Mouse (Mus musculus) embryonic fibroblast, embryonic 13.5 days (primary cell): ENCODE results near the gene Gramd1b. TPM values are rescaled to one million over a fixed set of nuclear protein-coding genes. Genes with fewer than 3 reads are reported as not detected.

Source experiments
- H3K27ac ChIP-seq: 2 replicates; pipeline ENCODE4 v1.5.1; 2012; ENCODE audit warnings: low read length, control low read depth, inconsistent platforms; ENCODE audit not compliant: insufficient read depth
- H3K4me1 ChIP-seq: 2 replicates; pipeline ENCODE4 v1.6.1; 2011; ENCODE audit warnings: low read length; ENCODE audit not compliant: control insufficient read depth, insufficient read depth
- H3K4me3 ChIP-seq: 2 replicates; pipeline ENCODE4 v1.5.1; 2011; ENCODE audit warnings: mild to moderate bottlenecking, control low read depth, low read length; ENCODE audit not compliant: insufficient read depth
- CTCF ChIP-seq: IDR thresholded peaks from 2 replicates; pipeline ENCODE4 v1.5.1; 2011; ENCODE audit warnings: mild to moderate bottlenecking, control low read depth, low read length, moderate library complexity, borderline replicate concordance; ENCODE audit not compliant: insufficient read depth
- POLR2A ChIP-seq: IDR thresholded peaks from 2 replicates; pipeline ENCODE4 v1.6.1; 2011; ENCODE audit warnings: low read depth, mild to moderate bottlenecking, control low read depth, low read length, moderate library complexity
- polyA plus RNA-seq: library from polyadenylated mRNA; stranded (reverse); fragments of >200 nt; gene quantifications from 2 replicates; pipeline ENCODE4 v1.2.4, GENCODE M21; 2011; ENCODE audit warnings: low read depth; ENCODE audit not compliant: missing spikeins, insufficient read length

The Gramd1b gene
- polyA plus RNA-seq, 1 experiment = 14.3 TPM

DNA sequence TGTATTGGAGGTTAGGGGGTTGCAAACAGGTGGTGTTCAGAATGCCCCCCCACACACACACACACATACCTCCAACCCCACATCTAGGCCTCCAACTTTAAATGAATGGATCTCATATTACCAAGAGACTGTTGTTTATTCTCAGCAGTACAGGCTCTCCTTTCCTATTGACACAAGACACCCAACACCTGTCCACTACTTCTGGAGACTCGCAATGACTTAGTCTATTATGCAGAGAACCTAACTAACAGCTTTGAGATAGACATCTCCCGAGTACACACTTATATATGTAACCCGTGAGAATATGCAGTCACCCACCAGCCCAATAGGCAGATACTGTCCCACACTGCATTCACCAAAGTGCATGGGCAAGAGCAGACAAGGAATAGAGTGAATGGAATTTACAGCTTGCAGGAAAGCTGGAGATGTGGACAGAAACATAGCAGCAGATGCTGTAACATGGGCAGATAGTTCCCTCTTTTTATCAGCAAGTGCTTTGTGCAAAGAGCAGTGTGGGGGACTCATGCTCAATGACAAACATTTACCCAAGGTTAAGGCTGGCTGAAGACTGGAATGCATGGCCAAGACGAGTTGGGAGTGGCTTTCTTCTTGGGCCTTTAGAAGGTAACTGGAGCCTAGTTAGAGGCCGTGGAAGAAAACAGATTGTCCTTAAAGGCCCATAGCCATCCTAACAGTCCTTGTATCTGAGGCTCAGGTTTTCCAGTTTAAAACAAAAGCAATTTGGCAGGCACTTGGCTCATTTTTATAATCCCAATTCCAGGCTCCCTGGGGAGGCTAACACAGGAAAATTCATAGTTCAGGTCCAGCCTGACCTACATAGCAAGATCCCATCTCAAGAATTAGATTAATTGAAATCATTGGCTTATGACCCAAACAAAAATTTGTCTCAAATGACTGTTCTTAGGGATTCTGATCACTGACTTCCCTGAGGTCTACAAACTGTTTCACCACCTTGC lies 71.6 kb downstream of the Gramd1b start:
- no peak for TF ChIP-seq POLR2A
- no peak for TF ChIP-seq CTCF
- Histone ChIP-seq H3K4me3 (no peak overlapping the region), H3K4me1 (no peaks in the 10 kb centered on the region), H3K27ac (no peak overlapping the region)

DNA sequence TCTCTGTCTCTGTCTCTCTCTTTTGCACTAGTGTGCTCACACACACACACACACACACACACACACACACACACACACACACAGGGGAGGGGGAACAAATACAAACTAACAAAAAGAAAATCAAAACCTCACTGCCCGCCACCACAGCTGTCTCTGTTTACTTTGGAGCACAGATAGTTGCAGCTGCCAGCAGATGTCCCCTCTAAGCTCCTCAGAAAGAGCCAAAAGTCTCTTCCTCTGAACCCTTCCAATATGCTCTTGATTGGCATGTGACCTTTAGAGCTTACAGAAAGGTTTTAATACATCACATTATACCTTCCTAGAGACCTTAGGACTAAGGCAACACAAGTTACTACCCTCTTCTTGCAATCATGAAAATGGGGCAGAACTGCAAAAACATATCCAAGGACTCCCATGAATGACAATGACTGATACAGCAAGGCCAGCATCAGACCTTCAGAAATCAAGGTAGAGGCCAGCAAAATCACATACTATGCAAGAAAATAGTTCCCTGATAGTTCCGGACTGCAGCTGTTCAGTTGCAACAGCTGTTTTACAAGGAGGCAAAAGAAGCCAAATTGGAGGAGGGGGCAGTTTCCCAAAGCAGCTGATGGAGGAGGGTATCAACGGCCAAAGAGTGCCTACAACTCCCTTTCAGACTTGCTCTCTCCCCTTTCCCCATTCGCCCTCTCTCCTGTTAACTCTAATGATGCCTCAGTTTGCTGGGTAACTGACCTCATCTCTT lies 72.5 kb downstream of the Gramd1b start:
- TF ChIP-seq CTCF (no peak), POLR2A (no peak)
- Histone ChIP-seq H3K27ac (no peak overlapping the region), H3K4me3 (no peak overlapping the region), H3K4me1 (no peaks in the 10 kb centered on the region)

DNA sequence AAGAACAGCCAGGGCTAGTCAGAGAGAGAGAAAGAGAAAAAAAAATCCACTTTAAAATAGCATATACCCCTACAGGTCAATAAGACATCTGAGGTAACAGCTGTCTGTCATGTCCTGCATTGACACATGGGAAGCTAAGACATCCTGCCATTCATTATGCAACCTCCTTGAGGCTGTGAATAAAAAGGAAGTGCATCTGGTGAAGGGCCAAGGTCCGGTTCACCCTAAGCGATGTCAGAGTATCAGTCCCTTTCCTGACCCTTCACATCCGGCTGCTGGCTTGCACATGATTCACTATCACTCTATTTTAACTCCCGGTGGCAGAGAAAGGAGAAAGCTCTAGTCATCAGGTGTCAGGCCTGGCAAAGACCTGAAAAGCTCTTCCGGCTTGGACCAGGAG lies 73.7 kb downstream of the Gramd1b start:
- Histone ChIP-seq H3K4me3 (no peak overlapping the region), H3K27ac (no peak overlapping the region), H3K4me1 (no peaks in the 10 kb centered on the region)

GRCm38 (mm10) chr9:40456191-40456590 lies 75.0 kb downstream of the Gramd1b start:
- Histone ChIP-seq H3K4me1 (no peaks in the 10 kb centered on the region), H3K27ac (no peak overlapping the region), H3K4me3 (peak overlapping the region; percentile 53)
- TF ChIP-seq POLR2A (no peak), CTCF (no peak)

More for the DNA sequence above, 73.7 kb downstream of the Gramd1b start:
- TF ChIP-seq CTCF (no peak), POLR2A (no peak)

GRCm38 (mm10) chr9:40455336-40456185 lies 75.6 kb downstream of the Gramd1b start:
- Histone ChIP-seq H3K4me3 (peak overlapping the region; percentile 53), H3K27ac (no peak overlapping the region), H3K4me1 (no peaks in the 10 kb centered on the region)
- TF ChIP-seq CTCF (no peak), POLR2A (no peak)

- TF ChIP-seq POLR2A (no peak), CTCF (no peak)
- no peaks in the 10 kb centered on the region for H3K4me1 ChIP-seq
- H3K4me3 ChIP-seq = peak overlapping the region; percentile 53
- no peak overlapping the region for H3K27ac ChIP-seq
Observed at GRCm38 (mm10) chr9:40455020-40455335, 76.2 kb downstream of the Gramd1b start.

- no peak overlapping the region for H3K4me3 ChIP-seq
- no peak overlapping the region for H3K27ac ChIP-seq
- no peaks in the 10 kb centered on the region; the same call in 1 of the 2 replicates for H3K4me1 ChIP-seq
- TF ChIP-seq POLR2A (no peak), CTCF (no peak)
Observed at GRCm38 (mm10) chr9:40453889-40454288, 77.3 kb downstream of the Gramd1b start.

- TF ChIP-seq CTCF = 0 out of 2 replicates have a peak, but pooled peaks have one; percentile 13
- TF ChIP-seq POLR2A = no peak
- Histone ChIP-seq H3K27ac (no peak overlapping the region), H3K4me1 (no peaks in the 10 kb centered on the region; the same call in 1 of the 2 replicates), H3K4me3 (no peak overlapping the region)
Observed at GRCm38 (mm10) chr9:40452208-40452607, 79.0 kb downstream of the Gramd1b start.

GRCm38 (mm10) chr9:40450776-40451175 lies 80.4 kb downstream of the Gramd1b start:
- TF ChIP-seq CTCF = no peak
- Histone ChIP-seq H3K4me1 (no peaks in the 10 kb centered on the region; the same call in 1 of the 2 replicates), H3K4me3 (no peak overlapping the region), H3K27ac (no peak overlapping the region)
